Mouse (Mus musculus) erythroblast, embryonic 14.5 days (primary cell): Measurements from ENCODE around the gene Dscam.

ENCODE experiments used
- GATA1 ChIP-seq: IDR thresholded peaks from 2 replicates; pipeline ENCODE4 v1.6.1; 2012; ENCODE audit warnings: low read length, inconsistent platforms, mixed read lengths
- TAL1 ChIP-seq: IDR thresholded peaks from 3 replicates; pipeline ENCODE4 v1.6.1; 2012; ENCODE audit warnings: low read length, inconsistent platforms, mixed read lengths

DNA sequence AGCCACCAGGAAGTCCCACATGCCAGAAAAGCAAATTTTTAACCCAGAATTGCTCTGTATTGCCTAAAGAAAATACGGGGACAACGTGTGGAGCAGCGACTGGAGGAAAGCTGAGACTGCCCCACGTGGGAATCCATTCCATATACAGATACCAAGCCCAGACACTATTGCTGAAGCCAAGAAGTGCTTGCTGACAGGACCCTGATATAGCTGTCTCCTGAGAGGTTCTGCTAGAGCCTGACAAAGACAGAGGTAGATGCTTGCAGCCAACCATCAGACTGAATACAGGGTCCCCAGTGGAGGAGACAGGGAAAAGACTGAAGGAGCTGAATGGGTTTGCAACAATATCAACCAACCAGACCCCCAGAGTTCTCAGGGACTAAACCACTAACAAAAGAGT is 293.3 kb downstream of the Dscam start:
- TF ChIP-seq GATA1 (no peak), TAL1 (no peak)
